Mouse (Mus musculus) cortical plate, adult 2 months (tissue): Measurements from ENCODE around the gene S1pr4. TPM values are rescaled to one million over a fixed set of nuclear protein-coding genes. Genes with fewer than 3 reads are reported as not detected.

Experiments
- H3K27ac ChIP-seq: fragments of 200-500 bp; 2 replicates; pipeline ENCODE4 v1.5.1; 2012; ENCODE audit warnings: low read length, control low read depth, inconsistent platforms; ENCODE audit not compliant: insufficient read depth
- H3K4me1 ChIP-seq: fragments of 200-500 bp; 2 replicates; pipeline ENCODE4 v1.6.1; 2011; ENCODE audit warnings: low read length; ENCODE audit not compliant: control insufficient read depth, insufficient read depth
- H3K4me3 ChIP-seq: fragments of 200-500 bp; 2 replicates; pipeline ENCODE4 v1.5.1; 2011; ENCODE audit warnings: mild to moderate bottlenecking, low read length, control low read depth; ENCODE audit not compliant: insufficient read depth
- CTCF ChIP-seq: fragments of 200-500 bp; IDR thresholded peaks from 2 replicates; pipeline ENCODE4 v1.5.1; 2011; ENCODE audit warnings: mild to moderate bottlenecking, control low read depth, low read length; ENCODE audit not compliant: insufficient read depth; ENCODE audit errors: extremely low read depth
- POLR2A ChIP-seq: fragments of 200-500 bp; IDR thresholded peaks from 2 replicates; pipeline ENCODE4 v1.6.1; 2011; ENCODE audit warnings: mild to moderate bottlenecking, low read length, control low read depth; ENCODE audit not compliant: insufficient read depth; ENCODE audit errors: extremely low read depth
- polyA plus RNA-seq: library from polyadenylated mRNA; depleted of rRNA; stranded (reverse); fragments of >200 nt; gene quantifications from 2 replicates; pipeline ENCODE4 v1.2.3, GENCODE M21; 2012; rRNA removed

S1pr4 gene
- polyA plus RNA-seq, result 0.87 and 1.1 TPM in 2 replicates

GRCm38 (mm10) chr10:81500032-81500431, at the start of gene S1pr4:
S1pr4 (minus strand) TSS chr10:81500132.
- Histone ChIP-seq H3K4me1 (no peaks in the 10 kb centered on the region; the same call in 1 of the 2 replicates), H3K4me3 (no peak within 1 kb of the TSS), H3K27ac (peak within 1 kb of the TSS; percentile 7; the same call in 1 of the 2 replicates)
- TF ChIP-seq POLR2A (no peak), CTCF (no peak)

- TF ChIP-seq CTCF (no peak), POLR2A (no peak)
- H3K27ac ChIP-seq, result no peak overlapping the region
- H3K4me1 ChIP-seq, result peaks cover 4% of the 10 kb centered on the region; the same call in 1 of the 2 replicates
- no peak overlapping the region for H3K4me3 ChIP-seq
These were observed 49.0 kb upstream of the S1pr4 start for GRCm38 (mm10) chr10:81548944-81549343.

DNA sequence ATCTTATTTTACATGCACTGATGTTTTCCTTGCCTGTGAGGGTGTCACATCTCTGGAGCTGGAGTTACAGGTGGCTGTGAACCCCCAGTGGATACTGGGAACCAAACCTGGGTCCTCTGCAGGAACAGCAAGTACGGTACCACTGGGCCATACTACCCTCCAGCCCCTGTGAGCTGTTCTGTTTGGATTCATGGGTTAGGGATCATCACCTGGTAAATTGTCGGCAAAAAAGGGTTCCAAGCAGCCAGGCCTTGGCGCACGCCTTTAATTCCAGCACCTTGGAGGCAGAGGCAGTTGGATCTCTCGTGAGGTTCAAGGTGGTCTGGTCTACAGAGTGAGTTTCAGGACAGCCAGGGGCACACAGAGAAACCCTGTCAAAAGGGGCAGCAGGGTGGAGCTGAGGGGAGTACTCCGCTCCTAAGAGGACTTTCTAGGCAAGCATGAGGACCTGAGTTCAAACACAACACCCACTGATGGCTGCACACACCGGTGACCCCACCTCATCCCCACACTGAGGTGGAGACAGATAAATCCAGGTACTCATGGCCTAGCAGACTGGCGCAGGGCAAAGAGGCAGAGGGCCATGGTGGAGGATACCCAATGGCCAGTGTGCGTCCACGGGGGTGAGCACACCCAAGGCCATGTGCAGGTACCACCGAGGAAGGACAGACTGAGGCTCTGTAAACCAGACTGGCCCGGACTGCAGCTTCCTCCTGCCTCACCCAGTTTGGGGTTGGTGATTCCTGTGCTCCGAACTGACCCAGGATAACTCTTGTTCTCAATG, 47.0 kb upstream of the S1pr4 start:
- no peak for TF ChIP-seq POLR2A
- TF ChIP-seq CTCF, result no peak
- H3K4me1 ChIP-seq, result peaks cover 9% of the 10 kb centered on the region
- no peak overlapping the region for H3K4me3 ChIP-seq
- H3K27ac ChIP-seq, result no peak overlapping the region

- H3K4me1 ChIP-seq, result peaks cover 7% of the 10 kb centered on the region
- no peak overlapping the region for H3K4me3 ChIP-seq
- no peak overlapping the region for H3K27ac ChIP-seq
- TF ChIP-seq CTCF, result no peak
- no peak for TF ChIP-seq POLR2A
These were observed 46.4 kb upstream of the S1pr4 start for GRCm38 (mm10) chr10:81546332-81546731.

GRCm38 (mm10) chr10:81545161-81545747, 45.3 kb upstream of the S1pr4 start, which contains the start of gene Gna11:
Gna11 (minus strand) TSS chr10:81545190.
- H3K4me3 ChIP-seq, result peak within 1 kb of the TSS; percentile 100
- TF ChIP-seq POLR2A, result peak; percentile 62; the same call in 1 of the 2 replicates
- no peak for TF ChIP-seq CTCF
- peak within 1 kb of the TSS; percentile 92 for H3K27ac ChIP-seq
- H3K4me1 ChIP-seq, result peaks cover 7% of the 10 kb centered on the region

DNA sequence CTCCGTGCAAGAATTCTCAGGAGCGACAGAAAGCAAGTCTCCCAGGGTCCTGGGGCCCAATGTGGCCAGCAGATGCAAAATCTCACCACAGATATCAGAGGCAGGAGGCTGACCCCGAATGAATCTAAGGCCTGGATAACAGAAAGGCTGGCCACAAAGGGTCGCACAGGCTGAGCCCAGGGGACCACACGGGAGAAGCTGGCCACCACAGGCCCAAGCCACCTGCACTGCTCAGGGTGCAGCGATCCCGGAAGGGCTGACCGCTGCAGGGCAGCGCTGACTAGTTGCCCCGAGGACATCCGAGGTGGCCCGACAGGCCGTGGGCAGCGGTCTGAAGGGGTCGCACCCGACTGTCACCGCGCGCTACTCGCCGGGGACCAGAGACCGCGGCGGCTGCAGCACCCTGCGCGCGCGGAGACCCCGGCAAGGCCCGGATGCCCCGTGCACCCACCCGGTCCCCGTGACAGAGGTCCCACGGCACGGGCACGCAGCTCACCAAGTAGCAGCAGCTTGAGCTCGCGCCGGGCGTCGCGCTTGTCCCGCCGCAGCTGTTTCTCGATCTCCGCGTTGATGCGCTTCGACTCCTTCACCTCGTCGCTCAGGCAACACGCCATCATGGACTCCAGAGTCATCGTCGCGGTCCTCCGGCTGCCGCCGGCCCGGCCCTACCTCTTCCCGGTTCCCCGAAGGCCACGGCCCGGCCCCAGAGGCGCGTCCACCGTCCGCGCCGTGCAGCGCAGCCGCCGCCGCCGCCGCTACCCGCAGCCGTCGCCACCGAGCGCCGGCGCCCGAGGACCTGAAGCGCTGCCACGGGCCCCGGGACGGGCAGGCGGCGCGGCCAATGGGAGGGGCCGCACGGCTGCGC, 44.6 kb upstream of the S1pr4 start:
- TF ChIP-seq CTCF (no peak), POLR2A (peak; percentile 32; the same call in 1 of the 2 replicates)
- Histone ChIP-seq H3K27ac (peak overlapping the region; percentile 92), H3K4me3 (peak overlapping the region; percentile 100), H3K4me1 (peaks cover 9% of the 10 kb centered on the region)

- H3K27ac ChIP-seq, result no peak overlapping the region
- TF ChIP-seq POLR2A (no peak), CTCF (no peak)
These were observed 43.7 kb upstream of the S1pr4 start for GRCm38 (mm10) chr10:81543633-81544032.

DNA sequence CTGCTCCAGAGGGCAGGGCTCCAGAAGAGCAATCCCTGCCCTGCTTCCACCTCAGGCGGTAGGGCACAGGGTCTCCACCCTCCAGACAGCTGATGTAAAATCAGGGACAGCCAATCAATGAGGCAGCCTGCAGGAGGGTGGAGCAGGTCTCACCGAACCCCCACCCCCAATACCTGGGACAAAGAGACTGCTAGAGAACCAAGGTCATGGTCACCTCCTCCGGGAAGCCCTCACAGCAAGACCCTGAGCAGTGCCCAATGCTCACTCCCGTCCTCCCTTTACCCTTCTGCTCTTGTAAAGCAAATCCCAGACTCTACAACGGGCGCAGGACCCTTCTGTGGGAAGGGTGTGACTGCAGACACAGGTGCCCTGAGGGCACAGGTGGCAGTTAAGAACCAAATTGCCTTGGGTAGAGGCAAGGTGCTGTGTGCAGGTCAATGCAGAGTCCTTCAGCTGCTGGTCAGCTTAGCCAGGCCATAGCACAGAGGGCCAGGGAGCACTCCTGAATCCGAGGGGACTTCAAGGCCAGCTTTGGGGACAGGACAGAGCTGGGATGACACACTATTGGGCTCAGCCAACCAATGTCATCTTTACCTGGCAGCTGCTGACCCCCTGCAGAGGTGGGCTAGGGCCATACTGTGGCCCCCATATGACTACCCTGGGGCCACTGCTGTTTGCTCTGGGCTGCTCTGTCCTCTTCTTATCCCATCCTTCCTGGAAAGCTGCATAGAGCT, 43.0 kb upstream of the S1pr4 start:
- Histone ChIP-seq H3K4me1 (peaks cover 10% of the 10 kb centered on the region), H3K27ac (no peak overlapping the region), H3K4me3 (no peak overlapping the region; the same call in 1 of the 2 replicates)
- no peak for TF ChIP-seq CTCF
- TF ChIP-seq POLR2A, result no peak

More at GRCm38 (mm10) chr10:81543633-81544032, 43.7 kb upstream of the S1pr4 start:
- H3K4me1 ChIP-seq, result peaks cover 9% of the 10 kb centered on the region
- peak overlapping the region; percentile 100 for H3K4me3 ChIP-seq

DNA sequence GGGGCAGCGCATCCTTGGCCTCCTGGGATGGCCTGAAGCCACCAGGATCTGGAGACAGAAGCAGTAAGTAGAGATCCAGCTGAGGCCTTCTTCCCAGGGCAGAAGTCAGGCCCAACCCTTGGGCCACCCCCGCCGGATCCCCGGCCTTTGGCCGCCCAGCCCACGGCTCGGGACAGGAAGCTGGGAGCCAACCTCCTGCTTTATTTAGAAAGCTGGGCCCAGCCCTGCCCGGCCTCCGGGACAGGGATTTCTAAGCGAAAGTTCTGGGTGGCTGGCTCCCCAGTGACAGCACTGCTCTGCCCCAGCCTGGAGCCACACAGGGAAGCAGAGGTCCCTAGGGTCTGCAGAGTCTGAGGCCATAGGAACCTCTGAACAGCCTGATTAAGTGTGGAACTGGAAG, 41.9 kb upstream of the S1pr4 start:
- TF ChIP-seq POLR2A (no peak), CTCF (no peak)
- Histone ChIP-seq H3K27ac (peak overlapping the region; percentile 60), H3K4me1 (peaks cover 10% of the 10 kb centered on the region), H3K4me3 (no peak overlapping the region; the same call in 1 of the 2 replicates)
